Mouse (Mus musculus): ENCODE data around the gene Klk10.

- no peak for TF ChIP-seq CTCF (IDR thresholded peaks at IDR 0.05; ENCODE audit: low read depth, low read length)
- no peak for TF ChIP-seq GATA1 (IDR thresholded peaks at IDR 0.05; ENCODE audit: borderline replicate concordance, low read length)
- TF ChIP-seq TAL1 (conservative IDR thresholded peaks at IDR 0.05; ENCODE audit: low read depth, low read length), result no peak
These were observed 7.9 kb upstream of the Klk10 start for GRCm38 (mm10) chr7:43772901-43773300.
